Mouse (Mus musculus) gonadal fat pad, adult 2 months (tissue): ENCODE measurements around the gene Pmfbp1. TPM values are rescaled to one million over a fixed set of nuclear protein-coding genes. Genes with fewer than 3 reads are reported as not detected.

Source experiments
- DNase-seq: peaks from one replicate; pipeline ENCODE4 v3.0.0-alpha.2; 2012; ENCODE audit warnings: low read depth
- polyA plus RNA-seq: library from polyadenylated mRNA; depleted of rRNA; stranded (reverse); fragments of >200 nt; gene quantifications from 2 replicates; pipeline ENCODE4 v1.2.3, GENCODE M21; 2012

Pmfbp1 gene
- polyA plus RNA-seq, 1 experiment: 0.36 TPM

GRCm38 (mm10) chr8:109499009-109499717 is 5.3 kb downstream of the Pmfbp1 start:
- no peak for DNase-seq

GRCm38 (mm10) chr8:109503566-109503965 is 9.7 kb downstream of the Pmfbp1 start:
- DNase-seq: no peak

GRCm38 (mm10) chr8:109505560-109505959 is 11.7 kb downstream of the Pmfbp1 start:
- no peak for DNase-seq

- DNase-seq: no peak
These were observed 30.2 kb downstream of the Pmfbp1 start for GRCm38 (mm10) chr8:109524008-109524407.

- no peak for DNase-seq
These were observed 41.5 kb downstream of the Pmfbp1 start for GRCm38 (mm10) chr8:109535140-109535990.

GRCm38 (mm10) chr8:109536703-109537102 is 42.9 kb downstream of the Pmfbp1 start:
- no peak for DNase-seq

GRCm38 (mm10) chr8:109542165-109542564 is 48.3 kb downstream of the Pmfbp1 start:
- DNase-seq: no peak

GRCm38 (mm10) chr8:109542748-109543519 is 49.1 kb downstream of the Pmfbp1 start:
- no peak for DNase-seq

- no peak for DNase-seq
These were observed 50.2 kb downstream of the Pmfbp1 start for GRCm38 (mm10) chr8:109544049-109544448.

- no peak for DNase-seq
These were observed 57.8 kb downstream of the Pmfbp1 start for GRCm38 (mm10) chr8:109551663-109552062.

- no peak for DNase-seq
These were observed 70.1 kb downstream of the Pmfbp1 start for GRCm38 (mm10) chr8:109563881-109564280.

GRCm38 (mm10) chr8:109564766-109565165 is 70.9 kb downstream of the Pmfbp1 start:
- DNase-seq: no peak

GRCm38 (mm10) chr8:109565498-109566333 is 71.9 kb downstream of the Pmfbp1 start, which contains the start of the genes Dhx38 and Txnl4b:
Gene Dhx38 (minus strand): TSS chr8:109565861.
Gene Txnl4b (plus strand): TSS chr8:109565892.
- DNase-seq: peak; percentile 97

- no peak for DNase-seq
These were observed 77.3 kb downstream of the Pmfbp1 start for GRCm38 (mm10) chr8:109571139-109571538.

GRCm38 (mm10) chr8:109576311-109576710 is 82.5 kb downstream of the Pmfbp1 start:
- DNase-seq: no peak

GRCm38 (mm10) chr8:109578900-109579301 is 85.1 kb downstream of the Pmfbp1 start, which contains the start of gene Hp:
Gene Hp (minus strand): TSS chr8:109579172.
- DNase-seq: no peak

- no peak for DNase-seq
These were observed 90.5 kb downstream of the Pmfbp1 start for GRCm38 (mm10) chr8:109584293-109584692.

GRCm38 (mm10) chr8:109584830-109585229 is 91.0 kb downstream of the Pmfbp1 start:
- DNase-seq: no peak

- no peak for DNase-seq
These were observed 91.8 kb downstream of the Pmfbp1 start for GRCm38 (mm10) chr8:109585652-109586051.

- DNase-seq: no peak
These were observed 93.2 kb downstream of the Pmfbp1 start for GRCm38 (mm10) chr8:109586972-109587504.

- DNase-seq: no peak
These were observed 97.1 kb downstream of the Pmfbp1 start for GRCm38 (mm10) chr8:109590901-109591300.
